ENCODE assay signal across 8 mouse cellular contexts in genomic region chr5:22344976-22345651, GRCm38 (mm10). TPM values are rescaled to one million over a fixed set of nuclear protein-coding genes. Genes with fewer than 3 reads are reported as not detected.
DNase-seq lines count a peak whose midpoint lies in the region; ATAC-seq and TF ChIP-seq lines count a peak whose summit lies in the region.

No protein-coding gene starts in this region.

- no peaks in the 10 kb centered on the region for H3K9me3 ChIP-seq in heart, embryonic 12.5 days (replicated peaks)
- no peaks in the 10 kb centered on the region for H3K9me3 ChIP-seq in forebrain, embryonic 10.5 days
- H3K9me3 ChIP-seq in midbrain, embryonic 13.5 days, result no peaks in the 10 kb centered on the region

- no peak for TF ChIP-seq CTCF in kidney, adult 2 months (conservative IDR thresholded peaks at IDR 0.05; ENCODE audit: insufficient read depth, insufficient read length, low read depth, low read length)

- no peaks in the 10 kb centered on the region for H3K36me3 ChIP-seq in heart, embryonic 12.5 days
- no peaks in the 10 kb centered on the region for H3K36me3 ChIP-seq in forebrain, embryonic 10.5 days (replicated peaks)
- no peaks in the 10 kb centered on the region for H3K36me3 ChIP-seq in kidney, adult 2 months (ENCODE audit: control insufficient read depth, insufficient read depth, low read length)
- H3K36me3 ChIP-seq in midbrain, embryonic 13.5 days, result no peaks in the 10 kb centered on the region

- peaks cover 71% of the 10 kb centered on the region for H3K27me3 ChIP-seq in heart, embryonic 12.5 days (replicated peaks)
- H3K27me3 ChIP-seq in forebrain, embryonic 10.5 days (ENCODE audit: poor library complexity, severe bottlenecking), result peaks cover 88% of the 10 kb centered on the region
- H3K27me3 ChIP-seq in kidney, adult 2 months (replicated peaks; ENCODE audit: control insufficient read depth, insufficient read depth, low read length), result no peaks in the 10 kb centered on the region
- H3K27me3 ChIP-seq in midbrain, embryonic 13.5 days, result peaks cover 44% of the 10 kb centered on the region

- H3K4me2 ChIP-seq in heart, embryonic 12.5 days, result peak overlapping the region; percentile 99
- peak overlapping the region; percentile 93 for H3K4me2 ChIP-seq in midbrain, embryonic 13.5 days (replicated peaks)

- ATAC-seq in heart, embryonic 12.5 days (ENCODE audit: insufficient number of reproducible peaks, low FRiP score), result peak; percentile 21; the same call in 1 of the 2 replicates
- ATAC-seq in midbrain, embryonic 13.5 days, result peak; percentile 77
- ATAC-seq in megakaryocyte-erythroid progenitor cell, adult 5-6 weeks (replicated peaks; ENCODE audit: low FRiP score, low TSS enrichment, poor library complexity, severe bottlenecking), result no peak

- no peak for DNase-seq in heart, adult 18-20 months
- peak; percentile 56 for DNase-seq in c-Kit-positive CD71-positive TER-119-positive erythroid progenitor cells, embryonic 14.5 days (ENCODE audit: low spot score)
- peak; percentile 37 for DNase-seq in forebrain, embryonic 10.5 days (ENCODE audit: extremely low spot score, low spot score)
- peak; percentile 31 for DNase-seq in kidney, adult 2 months
- no peak for DNase-seq in urinary bladder, postnatal 36 days (ENCODE audit: low spot score in 2 of 2)

- H3K4me3 ChIP-seq in heart, embryonic 12.5 days, result peak overlapping the region; percentile 65
- peak overlapping the region; percentile 65 for H3K4me3 ChIP-seq in forebrain, embryonic 10.5 days
- H3K4me3 ChIP-seq in kidney, adult 2 months (ENCODE audit: insufficient read depth, low read depth, low read length), result peak overlapping the region; percentile 28
- peak overlapping the region; percentile 66 for H3K4me3 ChIP-seq in midbrain, embryonic 13.5 days (replicated peaks)

- TF ChIP-seq POLR2A in kidney, adult 2 months (IDR thresholded peaks at IDR 0.05; ENCODE audit: low read depth, low read length), result no peak

- peak overlapping the region; percentile 18; the same call in 1 of the 2 replicates for H3K27ac ChIP-seq in heart, embryonic 12.5 days (ENCODE audit: poor library complexity, severe bottlenecking)
- H3K27ac ChIP-seq in forebrain, embryonic 10.5 days, result peak overlapping the region; percentile 82
- no peak overlapping the region for H3K27ac ChIP-seq in kidney, adult 2 months (ENCODE audit: insufficient read depth, low read depth, low read length)
- peak overlapping the region; percentile 91 for H3K27ac ChIP-seq in midbrain, embryonic 13.5 days

- WGBS in heart, embryonic 12.5 days, result 1% methylated on average over 58 of the region's 58 CpGs
- WGBS in forebrain, embryonic 10.5 days, result under 1% methylated on average over 52 of the region's 58 CpGs
- WGBS in kidney, adult 2 months, result 2% methylated on average over 57 of the region's 58 CpGs
- 1% methylated on average over 52 of the region's 58 CpGs for WGBS in midbrain, embryonic 13.5 days

- H3K9ac ChIP-seq in heart, embryonic 12.5 days, result peak overlapping the region; percentile 63
- H3K9ac ChIP-seq in midbrain, embryonic 13.5 days (replicated peaks), result peak overlapping the region; percentile 80

- H3K4me1 ChIP-seq in heart, embryonic 12.5 days (replicated peaks), result peaks cover 13% of the 10 kb centered on the region
- H3K4me1 ChIP-seq in forebrain, embryonic 10.5 days, result peaks cover 27% of the 10 kb centered on the region
- H3K4me1 ChIP-seq in kidney, adult 2 months (ENCODE audit: control insufficient read depth, insufficient read depth, low read length), result no peaks in the 10 kb centered on the region
- peaks cover 25% of the 10 kb centered on the region for H3K4me1 ChIP-seq in midbrain, embryonic 13.5 days (replicated peaks)

RNA-seq across cellular contexts. Expression of gene Reln, which starts 0.6 kb away (rescaled TPM):
- polyA plus RNA-seq in heart, embryonic 12.5 days (2016; fragmentation: Nextera tagmentation; extraction: Ambion mirVana), result 4.6 TPM in 2 replicates
- 1 to 10 TPM; 2.2 to 3.4 TPM for total RNA-seq in heart, adult 18-20 months (2021)
- 2.6 and 2.7 TPM in 2 replicates for polyA plus RNA-seq in forebrain, embryonic 10.5 days (2016; fragmentation: Nextera tagmentation; extraction: Ambion mirVana)
- polyA plus RNA-seq in kidney, adult 2 months (2012; rRNA removed), result 3.4 and 4.9 TPM in 2 replicates
- 28.8 and 40.1 TPM in 2 replicates for polyA plus RNA-seq in midbrain, embryonic 13.5 days (2015; fragmentation: Nextera tagmentation; extraction: Ambion mirVana)
- total RNA-seq in megakaryocyte-erythroid progenitor cell, adult 5-6 weeks (2014; fragmentation: Nextera tagmentation), result 0.59 TPM in 1 of 2 replicates, not detected in the other
- 0.61 TPM in 1 of 2 replicates, not detected in the other for total RNA-seq in megakaryocyte-erythroid progenitor cell, adult 5-6 weeks (2017)

Comparison
In these comparisons a context has a peak if more than half of its experiments do, and no peak if none do; other contexts are left out.
1. DNase-seq: peak in c-Kit-positive CD71-positive TER-119-positive erythroid progenitor cells, embryonic 14.5 days (single experiment), forebrain, embryonic 10.5 days (single experiment) and kidney, adult 2 months (single experiment); none in heart, adult 18-20 months (0 of 2) and urinary bladder, postnatal 36 days (0 of 2).
2. Peak in every context shown above with its lines, with median percentiles within 50 percentile points of each other: H3K4me3 ChIP-seq.